Mouse (Mus musculus): Measurements from ENCODE around the gene Usp24. TPM values are rescaled to one million over a fixed set of nuclear protein-coding genes. Genes with fewer than 3 reads are reported as not detected.
A peak's percentile ranks its signal among the peaks of the same experiment; 100 is the strongest.

Gene Usp24
- polyA plus RNA-seq, 1 experiment from 2014 or later: 7.2 TPM

GRCm38 (mm10) chr4:106452401-106452800, 136.4 kb downstream of the Usp24 start:
- no peak overlapping the region for H3K27ac ChIP-seq (ENCODE audit: low read depth, low read length)
- H3K4me1 ChIP-seq (ENCODE audit: control insufficient read depth, insufficient read depth, low read length): no peaks in the 10 kb centered on the region
- 80% methylated on average over 7 of the region's 7 CpGs for WGBS
- ATAC-seq (no peak), DNase-seq (ENCODE audit: low spot score) (no peak)
- no peaks in the 10 kb centered on the region for H3K27me3 ChIP-seq (replicated peaks; ENCODE audit: control insufficient read depth, insufficient read depth, low read length)
- H3K36me3 ChIP-seq (ENCODE audit: control insufficient read depth, insufficient read depth, low read length): no peaks in the 10 kb centered on the region
- no peak overlapping the region for H3K4me2 ChIP-seq (ENCODE audit: low read length)
- H3K4me3 ChIP-seq (ENCODE audit: low read depth, low read length): no peak overlapping the region
- H3K9ac ChIP-seq (ENCODE audit: low read length): no peak overlapping the region
- H3K9me3 ChIP-seq (replicated peaks; ENCODE audit: control insufficient read depth, low read length): no peaks in the 10 kb centered on the region

- no peaks in the 10 kb centered on the region for H3K4me1 ChIP-seq (ENCODE audit: control insufficient read depth, insufficient read depth, low read length)
- no peak overlapping the region for H3K4me2 ChIP-seq (ENCODE audit: low read length)
- no peak overlapping the region for H3K4me3 ChIP-seq (ENCODE audit: low read depth, low read length)
- H3K36me3 ChIP-seq (ENCODE audit: control insufficient read depth, insufficient read depth, low read length): no peaks in the 10 kb centered on the region
- H3K27me3 ChIP-seq (replicated peaks; ENCODE audit: control insufficient read depth, insufficient read depth, low read length): no peaks in the 10 kb centered on the region
- DNase-seq (ENCODE audit: low spot score) (no peak), ATAC-seq (no peak)
- no peaks in the 10 kb centered on the region for H3K9me3 ChIP-seq (replicated peaks; ENCODE audit: control insufficient read depth, low read length)
- H3K9ac ChIP-seq (ENCODE audit: low read length): no peak overlapping the region
- WGBS: 85% methylated on average over 5 of the region's 5 CpGs
- H3K27ac ChIP-seq (ENCODE audit: low read depth, low read length): no peak overlapping the region
Measured at GRCm38 (mm10) chr4:106453108-106453507, 137.1 kb downstream of the Usp24 start.

- no peak for ATAC-seq
- H3K4me1 ChIP-seq (ENCODE audit: control insufficient read depth, insufficient read depth, low read length): no peaks in the 10 kb centered on the region
- no peak for DNase-seq (ENCODE audit: low spot score)
- no peaks in the 10 kb centered on the region for H3K27me3 ChIP-seq (replicated peaks; ENCODE audit: control insufficient read depth, insufficient read depth, low read length)
- H3K9me3 ChIP-seq (replicated peaks; ENCODE audit: control insufficient read depth, low read length): no peaks in the 10 kb centered on the region
- no peak overlapping the region for H3K27ac ChIP-seq (ENCODE audit: low read depth, low read length)
- 80% methylated on average over 4 of the region's 4 CpGs for WGBS
- H3K36me3 ChIP-seq (ENCODE audit: control insufficient read depth, insufficient read depth, low read length): no peaks in the 10 kb centered on the region
- H3K4me3 ChIP-seq (ENCODE audit: low read depth, low read length): no peak overlapping the region
- H3K4me2 ChIP-seq (ENCODE audit: low read length): no peak overlapping the region
- no peak overlapping the region for H3K9ac ChIP-seq (ENCODE audit: low read length)
Measured at GRCm38 (mm10) chr4:106453516-106453915, 137.5 kb downstream of the Usp24 start.

- no peak overlapping the region for H3K4me3 ChIP-seq (ENCODE audit: low read depth, low read length)
- H3K9me3 ChIP-seq (replicated peaks; ENCODE audit: control insufficient read depth, low read length): no peaks in the 10 kb centered on the region
- H3K36me3 ChIP-seq (ENCODE audit: control insufficient read depth, insufficient read depth, low read length): no peaks in the 10 kb centered on the region
- ATAC-seq: no peak
- no peaks in the 10 kb centered on the region for H3K27me3 ChIP-seq (replicated peaks; ENCODE audit: control insufficient read depth, insufficient read depth, low read length)
- WGBS: 94% methylated on average over 7 of the region's 7 CpGs
- DNase-seq (ENCODE audit: low spot score): no peak
- no peak overlapping the region for H3K27ac ChIP-seq (ENCODE audit: low read depth, low read length)
- no peak overlapping the region for H3K4me2 ChIP-seq (ENCODE audit: low read length)
- H3K9ac ChIP-seq (ENCODE audit: low read length): no peak overlapping the region
- H3K4me1 ChIP-seq (ENCODE audit: control insufficient read depth, insufficient read depth, low read length): no peaks in the 10 kb centered on the region
Measured at GRCm38 (mm10) chr4:106454541-106454940, 138.5 kb downstream of the Usp24 start.

- H3K4me3 ChIP-seq (ENCODE audit: low read depth, low read length): no peak overlapping the region
- no peaks in the 10 kb centered on the region for H3K36me3 ChIP-seq (ENCODE audit: control insufficient read depth, insufficient read depth, low read length)
- H3K9me3 ChIP-seq (replicated peaks; ENCODE audit: control insufficient read depth, low read length): no peaks in the 10 kb centered on the region
- no peak overlapping the region for H3K9ac ChIP-seq (ENCODE audit: low read length)
- DNase-seq (ENCODE audit: low spot score) (no peak), ATAC-seq (no peak)
- H3K27me3 ChIP-seq (replicated peaks; ENCODE audit: control insufficient read depth, insufficient read depth, low read length): peaks cover 20% of the 10 kb centered on the region
- no peak overlapping the region for H3K4me2 ChIP-seq (ENCODE audit: low read length)
- 72% methylated on average over 9 of the region's 9 CpGs for WGBS
- H3K27ac ChIP-seq (ENCODE audit: low read depth, low read length): no peak overlapping the region
- peaks cover 8% of the 10 kb centered on the region for H3K4me1 ChIP-seq (ENCODE audit: control insufficient read depth, insufficient read depth, low read length)
Measured at GRCm38 (mm10) chr4:106462016-106462415, 146.0 kb downstream of the Usp24 start.

- Histone ChIP-seq H3K27ac (ENCODE audit: low read depth, low read length) (no peak overlapping the region), H3K4me1 (ENCODE audit: control insufficient read depth, insufficient read depth, low read length) (peaks cover 8% of the 10 kb centered on the region), H3K9me3 (replicated peaks; ENCODE audit: control insufficient read depth, low read length) (no peaks in the 10 kb centered on the region), H3K4me3 (ENCODE audit: low read depth, low read length) (no peak overlapping the region), H3K36me3 (ENCODE audit: control insufficient read depth, insufficient read depth, low read length) (no peaks in the 10 kb centered on the region), H3K9ac (ENCODE audit: low read length) (no peak overlapping the region), H3K4me2 (ENCODE audit: low read length) (no peak overlapping the region), H3K27me3 (replicated peaks; ENCODE audit: control insufficient read depth, insufficient read depth, low read length) (peaks cover 20% of the 10 kb centered on the region)
- ATAC-seq (no peak), DNase-seq (ENCODE audit: low spot score) (no peak)
- 75% methylated on average over 5 of the region's 5 CpGs for WGBS
Measured at GRCm38 (mm10) chr4:106462524-106462923, 146.5 kb downstream of the Usp24 start.

- Histone ChIP-seq H3K27me3 (replicated peaks; ENCODE audit: control insufficient read depth, insufficient read depth, low read length) (peaks cover 20% of the 10 kb centered on the region), H3K9me3 (replicated peaks; ENCODE audit: control insufficient read depth, low read length) (no peaks in the 10 kb centered on the region), H3K4me2 (ENCODE audit: low read length) (peak overlapping the region; percentile 79), H3K4me1 (ENCODE audit: control insufficient read depth, insufficient read depth, low read length) (peaks cover 8% of the 10 kb centered on the region), H3K27ac (ENCODE audit: low read depth, low read length) (no peak overlapping the region), H3K4me3 (ENCODE audit: low read depth, low read length) (peak overlapping the region; percentile 35), H3K36me3 (ENCODE audit: control insufficient read depth, insufficient read depth, low read length) (no peaks in the 10 kb centered on the region), H3K9ac (ENCODE audit: low read length) (peak overlapping the region; percentile 50; the same call in 1 of the 2 replicates)
- DNase-seq (ENCODE audit: low spot score) (peak; percentile 28), ATAC-seq (peak; percentile 32; the same call in 1 of the 2 replicates)
- WGBS: 24% methylated on average over 21 of the region's 21 CpGs
Measured at GRCm38 (mm10) chr4:106463174-106463801, 147.3 kb downstream of the Usp24 start.

- WGBS: 86% methylated on average over 13 of the region's 13 CpGs
- no peak overlapping the region for H3K27ac ChIP-seq (ENCODE audit: low read depth, low read length)
- H3K9me3 ChIP-seq (replicated peaks; ENCODE audit: control insufficient read depth, low read length): no peaks in the 10 kb centered on the region
- no peak overlapping the region for H3K9ac ChIP-seq (ENCODE audit: low read length)
- DNase-seq (ENCODE audit: low spot score) (no peak), ATAC-seq (no peak)
- H3K36me3 ChIP-seq (ENCODE audit: control insufficient read depth, insufficient read depth, low read length): no peaks in the 10 kb centered on the region
- peaks cover 20% of the 10 kb centered on the region for H3K27me3 ChIP-seq (replicated peaks; ENCODE audit: control insufficient read depth, insufficient read depth, low read length)
- no peak overlapping the region for H3K4me3 ChIP-seq (ENCODE audit: low read depth, low read length)
- peaks cover 8% of the 10 kb centered on the region for H3K4me1 ChIP-seq (ENCODE audit: control insufficient read depth, insufficient read depth, low read length)
- no peak overlapping the region for H3K4me2 ChIP-seq (ENCODE audit: low read length)
Measured at GRCm38 (mm10) chr4:106467420-106468110, 151.6 kb downstream of the Usp24 start.

GRCm38 (mm10) chr4:106470921-106471320, 154.9 kb downstream of the Usp24 start:
- WGBS: 87% methylated on average over 5 of the region's 5 CpGs
- no peaks in the 10 kb centered on the region for H3K4me1 ChIP-seq (ENCODE audit: control insufficient read depth, insufficient read depth, low read length)
- H3K36me3 ChIP-seq (ENCODE audit: control insufficient read depth, insufficient read depth, low read length): no peaks in the 10 kb centered on the region
- no peak for ATAC-seq
- no peak overlapping the region for H3K4me2 ChIP-seq (ENCODE audit: low read length)
- H3K9ac ChIP-seq (ENCODE audit: low read length): no peak overlapping the region
- no peaks in the 10 kb centered on the region for H3K27me3 ChIP-seq (replicated peaks; ENCODE audit: control insufficient read depth, insufficient read depth, low read length)
- H3K27ac ChIP-seq (ENCODE audit: low read depth, low read length): no peak overlapping the region
- no peaks in the 10 kb centered on the region for H3K9me3 ChIP-seq (replicated peaks; ENCODE audit: control insufficient read depth, low read length)
- no peak overlapping the region for H3K4me3 ChIP-seq (ENCODE audit: low read depth, low read length)
- no peak for DNase-seq (ENCODE audit: low spot score)

All from forebrain, embryonic 14.5 days (tissue).